Mouse (Mus musculus) forebrain, embryonic 14.5 days (tissue): ENCODE data around the gene Mthfd1l. TPM values are rescaled to one million over a fixed set of nuclear protein-coding genes. Genes with fewer than 3 reads are reported as not detected.
A peak's percentile ranks its signal among the peaks of the same experiment; 100 is the strongest.

ENCODE experiments used
- ATAC-seq: fragments of 200-750 bp; cut with Nextera tagmentation; 2 replicates; pipeline ENCODE4 v1.8.0; 2017; ENCODE audit warnings: mild to moderate bottlenecking, moderate library complexity
- DNase-seq: peaks from one replicate; pipeline ENCODE4 v3.0.0-alpha.2; 2015; ENCODE audit warnings: low spot score
- H3K27ac ChIP-seq: fragments of 300-500 bp; sonication (generic); 2 replicates; pipeline ENCODE4 v1.5.1; 2014; ENCODE audit warnings: low read depth, mild to moderate bottlenecking, control low read depth, low read length, moderate library complexity
- H3K27me3 ChIP-seq: fragments of 300-500 bp; sonication (generic); replicated peaks from 2 replicates; pipeline ENCODE4 v1.6.1; 2014; ENCODE audit warnings: low read length, control low read depth, mixed read lengths; ENCODE audit not compliant: control insufficient read depth, insufficient read depth
- H3K36me3 ChIP-seq: fragments of 300-500 bp; sonication (generic); 2 replicates; pipeline ENCODE4 v1.6.1; 2014; ENCODE audit warnings: low read length, control low read depth; ENCODE audit not compliant: control insufficient read depth, insufficient read depth
- H3K4me1 ChIP-seq: fragments of 300-500 bp; sonication (generic); 2 replicates; pipeline ENCODE4 v1.6.1; 2014; ENCODE audit warnings: antibody characterized with exemption, low read length, control low read depth; ENCODE audit not compliant: control insufficient read depth, insufficient read depth
- H3K4me2 ChIP-seq: fragments of 300-500 bp; sonication (generic); 2 replicates; pipeline ENCODE4 v1.6.1; 2014; ENCODE audit warnings: mild to moderate bottlenecking, control low read depth, low read length
- H3K4me3 ChIP-seq: fragments of 300-500 bp; sonication (generic); 2 replicates; pipeline ENCODE4 v1.5.1; 2014; ENCODE audit warnings: low read depth, low read length, control low read depth
- H3K9ac ChIP-seq: fragments of 300-500 bp; sonication (generic); 2 replicates; pipeline ENCODE4 v1.6.1; 2014; ENCODE audit warnings: mild to moderate bottlenecking, low read length, control low read depth, moderate library complexity
- H3K9me3 ChIP-seq: fragments of 300-500 bp; sonication (generic); replicated peaks from 2 replicates; pipeline ENCODE4 v1.6.1; 2016; ENCODE audit warnings: low read length, control low read depth, mixed read lengths; ENCODE audit not compliant: control insufficient read depth
- WGBS: fragments of 180-500 bp; shearing (Covaris S2); extraction: QIAGEN DNeasy Blood & Tissue Kit; methylation state at CpG from one replicate; pipeline ENCODE4 v1.1.7; 2014; 5-methylcytosine and 5-hydroxymethylcytosine counted together
- polyA plus RNA-seq: library from polyadenylated mRNA; unstranded; fragments of >200 nt; fragmentation: Nextera tagmentation; extraction: Ambion mirVana; gene quantifications from 2 replicates; pipeline ENCODE4 v1.2.1, GENCODE M21; 2014

Gene Mthfd1l
- polyA plus RNA-seq, 1 experiment from 2014 or later, result 3.9 TPM

- Histone ChIP-seq H3K4me1 (peaks cover 5% of the 10 kb centered on the region; the same call in 1 of the 2 replicates), H3K27ac (no peak overlapping the region), H3K9me3 (no peaks in the 10 kb centered on the region), H3K4me3 (no peak overlapping the region), H3K9ac (no peak overlapping the region), H3K27me3 (no peaks in the 10 kb centered on the region), H3K36me3 (no peaks in the 10 kb centered on the region), H3K4me2 (no peak overlapping the region)
- 74% methylated on average over 5 of the region's 5 CpGs for WGBS
- no peak for DNase-seq
- no peak for ATAC-seq
Observed at GRCm38 (mm10) chr10:4174229-4174628, 201.3 kb downstream of the Mthfd1l start.

DNA sequence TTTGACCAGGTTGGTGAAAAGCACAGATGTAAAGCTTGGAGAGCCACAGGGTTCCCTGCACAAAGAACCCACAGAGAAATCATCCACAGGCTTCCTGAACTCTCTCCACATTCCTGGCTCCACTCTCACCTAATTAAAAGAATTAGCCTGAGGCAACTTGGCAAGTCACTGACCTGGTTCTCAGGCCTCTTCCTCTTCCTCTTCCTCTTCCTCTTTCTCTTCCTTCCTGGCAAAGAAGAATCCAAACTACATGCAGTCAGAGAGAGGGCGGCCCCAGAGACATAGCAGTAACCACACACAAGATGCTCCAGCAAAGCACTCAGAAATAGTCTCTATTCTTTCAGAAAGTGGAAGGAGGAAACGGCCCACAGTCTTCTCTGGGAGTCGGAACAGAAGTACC lies 201.8 kb downstream of the Mthfd1l start:
- Histone ChIP-seq H3K9ac (no peak overlapping the region), H3K27ac (no peak overlapping the region)
- WGBS, result 88% methylated on average over 3 of the region's 3 CpGs

GRCm38 (mm10) chr10:4177285-4177684 lies 204.4 kb downstream of the Mthfd1l start:
- no peak for ATAC-seq
- WGBS, result 88% methylated on average over 4 of the region's 4 CpGs
- Histone ChIP-seq H3K9ac (no peak overlapping the region), H3K4me2 (no peak overlapping the region), H3K9me3 (no peaks in the 10 kb centered on the region), H3K36me3 (no peaks in the 10 kb centered on the region), H3K4me1 (peaks cover 5% of the 10 kb centered on the region; the same call in 1 of the 2 replicates), H3K27me3 (no peaks in the 10 kb centered on the region), H3K27ac (no peak overlapping the region), H3K4me3 (no peak overlapping the region)
- DNase-seq, result no peak

More for the DNA sequence above, 201.8 kb downstream of the Mthfd1l start:
- DNase-seq (no peak), ATAC-seq (no peak)
- H3K4me1 ChIP-seq, result peaks cover 5% of the 10 kb centered on the region; the same call in 1 of the 2 replicates
- no peak overlapping the region for H3K4me3 ChIP-seq
- no peak overlapping the region for H3K4me2 ChIP-seq
- no peaks in the 10 kb centered on the region for H3K27me3 ChIP-seq
- no peaks in the 10 kb centered on the region for H3K36me3 ChIP-seq
- no peaks in the 10 kb centered on the region for H3K9me3 ChIP-seq

DNA sequence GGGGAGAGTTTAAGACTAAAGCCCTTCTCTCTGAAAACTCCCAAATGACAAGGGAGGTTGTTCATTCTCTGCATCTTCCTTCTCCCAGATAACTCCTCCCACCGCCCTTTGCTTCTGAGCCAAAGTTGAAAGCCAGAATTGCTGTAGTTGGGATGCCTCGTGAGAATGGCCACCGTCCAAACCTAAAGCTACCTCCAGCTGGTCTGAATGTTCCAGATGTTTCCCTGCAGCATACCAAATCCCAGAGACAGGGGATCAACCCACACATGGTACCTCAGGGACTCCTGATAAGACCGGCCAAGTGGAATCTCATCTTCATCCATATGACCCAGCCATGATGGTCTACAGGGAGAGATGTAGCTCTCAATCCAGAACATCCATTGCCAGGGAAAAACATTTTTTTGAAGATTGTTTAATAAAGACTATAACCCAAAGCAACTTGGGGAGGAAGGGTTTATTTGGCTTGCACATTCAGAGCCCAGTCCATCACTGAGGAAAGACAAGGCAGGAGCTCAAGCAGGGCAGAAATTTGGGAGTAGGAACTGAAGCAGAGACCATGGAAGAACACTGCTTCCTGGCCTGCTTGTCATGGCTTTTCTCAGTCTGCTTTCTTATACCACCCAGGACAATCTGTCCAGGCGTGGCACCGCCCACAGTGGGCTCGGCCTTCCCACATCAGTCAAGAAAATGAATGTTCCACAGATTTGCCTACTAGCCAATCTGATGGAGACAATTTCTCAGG lies 206.3 kb downstream of the Mthfd1l start:
- H3K4me3 ChIP-seq, result no peak overlapping the region
- ATAC-seq (no peak), DNase-seq (no peak)
- H3K36me3 ChIP-seq, result no peaks in the 10 kb centered on the region
- 88% methylated on average over 7 of the region's 7 CpGs for WGBS
- H3K4me2 ChIP-seq, result no peak overlapping the region
- H3K9me3 ChIP-seq, result no peaks in the 10 kb centered on the region
- H3K4me1 ChIP-seq, result peaks cover 1% of the 10 kb centered on the region; the same call in 1 of the 2 replicates
- no peak overlapping the region for H3K27ac ChIP-seq
- H3K27me3 ChIP-seq, result no peaks in the 10 kb centered on the region
- H3K9ac ChIP-seq, result no peak overlapping the region

DNA sequence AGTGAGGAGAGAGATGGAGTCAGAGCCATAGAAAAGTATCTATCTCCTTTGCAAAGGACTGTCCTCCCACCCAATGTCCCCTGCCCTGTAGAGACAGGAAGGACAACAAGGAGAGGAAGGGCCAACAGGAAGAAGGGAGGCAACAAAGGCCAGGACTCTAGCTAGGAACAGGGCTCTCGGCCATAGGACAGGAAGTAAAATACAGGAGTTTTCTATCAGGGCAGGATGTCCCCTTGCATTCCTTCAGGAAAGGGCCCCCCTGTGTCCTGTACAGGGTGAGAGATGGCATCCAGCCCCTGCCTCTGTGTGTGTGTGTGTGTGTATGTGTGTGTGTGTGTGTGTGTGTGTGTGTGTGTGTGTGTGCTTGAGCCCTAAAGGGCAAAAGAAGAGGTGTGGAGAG lies 209.0 kb downstream of the Mthfd1l start:
- Histone ChIP-seq H3K4me2 (no peak overlapping the region), H3K36me3 (no peaks in the 10 kb centered on the region), H3K4me1 (no peaks in the 10 kb centered on the region), H3K27ac (no peak overlapping the region), H3K4me3 (no peak overlapping the region), H3K9me3 (no peaks in the 10 kb centered on the region), H3K9ac (no peak overlapping the region), H3K27me3 (no peaks in the 10 kb centered on the region)
- ATAC-seq (no peak), DNase-seq (no peak)
- WGBS, result 93% methylated on average over 1 of the region's 1 CpGs

GRCm38 (mm10) chr10:4182406-4182805 lies 209.5 kb downstream of the Mthfd1l start:
- no peak overlapping the region for H3K4me3 ChIP-seq
- no peaks in the 10 kb centered on the region for H3K9me3 ChIP-seq
- H3K9ac ChIP-seq, result no peak overlapping the region
- WGBS, result 84% methylated on average over 2 of the region's 2 CpGs
- H3K27me3 ChIP-seq, result no peaks in the 10 kb centered on the region
- no peaks in the 10 kb centered on the region for H3K4me1 ChIP-seq
- DNase-seq, result no peak
- no peak overlapping the region for H3K4me2 ChIP-seq
- ATAC-seq, result no peak
- no peaks in the 10 kb centered on the region for H3K36me3 ChIP-seq
- no peak overlapping the region for H3K27ac ChIP-seq

DNA sequence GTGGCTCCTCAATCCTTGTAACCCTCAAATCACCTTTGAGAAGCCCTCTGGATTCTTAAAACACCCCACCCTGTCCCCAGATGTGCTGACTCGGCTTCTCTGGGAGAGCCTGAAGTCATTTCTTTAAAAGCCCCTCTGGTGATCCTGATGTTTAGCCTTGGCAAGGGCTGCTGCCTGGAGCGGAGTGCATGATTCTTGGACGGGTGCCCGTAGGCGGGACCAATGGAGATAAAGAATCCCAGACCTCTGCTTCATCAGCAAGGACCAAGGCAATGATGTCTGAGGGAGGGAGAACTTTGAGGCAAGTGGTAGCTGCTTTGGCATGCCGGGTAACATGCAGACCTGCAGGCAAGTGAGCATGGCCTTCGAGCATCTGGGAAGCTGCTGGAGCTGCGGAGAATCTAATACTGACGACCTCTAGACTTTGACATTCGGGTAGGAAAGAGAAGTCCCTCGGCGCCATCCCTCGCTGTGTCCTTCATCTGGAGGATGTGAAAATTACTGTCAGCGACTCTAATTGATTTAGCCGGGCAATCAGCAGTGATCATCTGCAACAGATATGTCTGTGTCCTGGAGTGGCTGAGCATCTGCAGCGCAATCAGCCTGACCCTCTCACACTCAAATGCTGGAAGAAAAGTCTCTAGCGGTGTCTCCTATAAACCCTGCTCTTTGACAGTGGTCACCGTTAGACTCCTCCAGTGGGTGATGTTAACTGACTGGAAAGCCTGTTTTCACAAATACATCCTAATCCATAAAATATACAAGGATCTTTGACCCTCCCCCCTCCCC lies 215.9 kb downstream of the Mthfd1l start:
- H3K27ac ChIP-seq, result no peak overlapping the region
- no peaks in the 10 kb centered on the region for H3K36me3 ChIP-seq
- H3K4me3 ChIP-seq, result no peak overlapping the region
- ATAC-seq (no peak), DNase-seq (peak; percentile 19)
- no peaks in the 10 kb centered on the region for H3K27me3 ChIP-seq
- no peak overlapping the region for H3K9ac ChIP-seq
- H3K4me2 ChIP-seq, result no peak overlapping the region
- no peaks in the 10 kb centered on the region for H3K4me1 ChIP-seq
- no peaks in the 10 kb centered on the region for H3K9me3 ChIP-seq
- 87% methylated on average over 18 of the region's 18 CpGs for WGBS

DNA sequence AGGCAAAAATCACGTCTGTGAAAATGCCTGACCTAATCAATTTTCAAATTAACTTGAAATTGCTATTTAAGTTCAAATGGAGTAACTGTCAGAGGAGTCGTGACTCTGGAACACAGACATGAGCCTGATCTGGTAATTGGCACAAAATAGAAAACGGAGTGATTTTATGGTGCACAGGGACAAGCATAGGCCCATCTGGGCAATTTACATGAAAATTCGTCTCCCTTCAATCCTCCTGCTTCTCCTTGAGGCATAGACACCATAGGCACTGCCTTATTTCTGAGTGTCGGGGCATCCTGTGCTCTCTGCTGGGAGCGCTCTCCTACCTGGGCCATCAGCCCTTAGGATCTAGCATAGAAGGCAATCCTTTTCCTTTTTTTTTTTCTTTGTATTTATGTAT lies 216.5 kb downstream of the Mthfd1l start:
- WGBS, result 77% methylated on average over 6 of the region's 6 CpGs
- no peak overlapping the region for H3K9ac ChIP-seq
- no peak overlapping the region for H3K4me2 ChIP-seq
- H3K27ac ChIP-seq, result no peak overlapping the region
- H3K4me1 ChIP-seq, result no peaks in the 10 kb centered on the region
- no peak overlapping the region for H3K4me3 ChIP-seq
- no peaks in the 10 kb centered on the region for H3K9me3 ChIP-seq
- no peaks in the 10 kb centered on the region for H3K36me3 ChIP-seq
- no peak for DNase-seq
- no peak for ATAC-seq
- H3K27me3 ChIP-seq, result no peaks in the 10 kb centered on the region

DNA sequence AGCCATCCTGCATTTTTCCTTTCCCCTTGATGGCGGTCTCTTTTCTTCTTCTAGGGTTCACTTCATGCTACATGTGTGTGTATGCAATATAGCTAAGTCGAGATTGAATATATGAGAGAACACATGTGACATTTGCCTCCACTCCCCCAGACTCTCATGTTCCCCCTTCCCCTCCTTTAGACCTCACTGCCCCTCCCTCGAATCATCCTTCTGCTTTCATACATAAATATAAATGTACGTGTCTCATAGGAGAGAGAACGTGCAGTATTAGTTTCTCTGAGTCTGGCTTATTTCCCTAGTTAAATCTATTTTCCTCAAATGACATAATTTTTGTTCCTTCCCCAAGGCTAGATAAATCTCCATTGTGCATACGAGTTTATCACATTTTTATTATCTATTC lies 226.1 kb downstream of the Mthfd1l start:
- H3K36me3 ChIP-seq, result no peaks in the 10 kb centered on the region
- H3K9ac ChIP-seq, result no peak overlapping the region
- 87% methylated on average over 6 of the region's 6 CpGs for WGBS
- no peak overlapping the region for H3K4me3 ChIP-seq
- no peak for DNase-seq
- H3K9me3 ChIP-seq, result no peaks in the 10 kb centered on the region
- no peak for ATAC-seq
- no peaks in the 10 kb centered on the region for H3K4me1 ChIP-seq
- no peaks in the 10 kb centered on the region for H3K27me3 ChIP-seq
- H3K4me2 ChIP-seq, result no peak overlapping the region
- no peak overlapping the region for H3K27ac ChIP-seq
